Mouse (Mus musculus): ENCODE data around the gene Ubap2. TPM values are rescaled to one million over a fixed set of nuclear protein-coding genes. Genes with fewer than 3 reads are reported as not detected.
A peak's percentile ranks its signal among the peaks of the same experiment; 100 is the strongest.

Ubap2 gene
- total RNA-seq, 2 experiments from 2014 or later, result 66.2 to 67.4 TPM

DNA sequence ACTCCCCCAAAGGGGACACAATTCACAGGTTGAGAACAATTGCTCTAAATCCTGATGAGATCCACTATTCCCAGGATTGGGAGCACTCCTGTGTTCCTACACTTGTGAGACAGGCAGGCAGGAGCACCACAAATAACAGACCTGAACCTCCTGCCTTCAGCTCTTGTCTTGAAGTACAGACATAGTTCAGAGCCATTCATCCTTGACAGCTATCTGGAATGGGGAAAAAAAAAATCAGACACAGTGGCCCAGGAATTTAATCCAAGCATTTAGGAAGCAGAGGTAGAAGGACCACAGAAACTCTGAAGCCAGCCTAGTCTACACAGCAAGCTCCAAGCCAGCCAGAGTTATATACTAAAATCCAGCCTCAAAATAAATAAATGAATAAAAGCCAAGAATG lies 6.8 kb downstream of the Ubap2 start:
- intact Hi-C loops (cut with DNase I), result no loop called here
- no peak for DNase-seq

DNA sequence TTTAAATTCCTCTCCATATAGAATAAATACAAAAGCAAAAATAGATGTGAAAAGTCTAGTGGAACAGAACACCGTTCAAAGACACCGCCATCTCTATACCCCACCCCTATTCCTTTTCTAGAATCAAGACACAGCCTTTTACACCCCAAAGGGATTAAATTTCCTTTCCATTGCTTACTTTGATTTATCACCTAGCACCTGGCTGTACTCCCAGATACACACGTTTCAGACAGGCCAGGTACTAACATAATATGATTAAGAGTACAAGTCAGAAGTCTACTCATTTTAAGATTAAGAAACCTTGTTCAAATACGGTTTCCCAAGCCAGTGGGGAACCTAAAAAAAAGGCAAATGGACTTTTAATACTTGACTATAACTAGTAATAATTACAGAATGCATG lies 8.6 kb downstream of the Ubap2 start:
- intact Hi-C loops (cut with DNase I), result no loop called here
- no peak for DNase-seq

DNA sequence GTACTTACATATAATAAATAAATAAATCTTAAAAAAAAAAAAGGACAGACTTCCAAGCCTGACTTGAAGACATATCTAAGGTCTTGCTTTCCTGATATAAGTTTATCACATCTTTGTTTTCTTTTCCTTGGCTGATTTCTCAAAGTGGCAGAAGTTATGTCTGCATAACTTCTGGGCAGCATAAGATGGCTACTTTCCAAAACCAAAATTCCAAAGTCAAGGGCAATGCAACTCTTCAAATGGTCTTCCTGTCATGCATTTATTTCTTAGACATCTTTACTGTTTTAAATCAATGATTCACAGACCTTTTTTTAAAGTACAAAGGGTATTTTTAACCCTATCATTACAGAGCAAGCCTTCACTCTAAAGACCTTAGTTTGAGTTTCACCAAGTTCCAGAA lies 14.3 kb downstream of the Ubap2 start:
- DNase-seq, result no peak
- intact Hi-C loops (cut with DNase I), result no loop called here

DNA sequence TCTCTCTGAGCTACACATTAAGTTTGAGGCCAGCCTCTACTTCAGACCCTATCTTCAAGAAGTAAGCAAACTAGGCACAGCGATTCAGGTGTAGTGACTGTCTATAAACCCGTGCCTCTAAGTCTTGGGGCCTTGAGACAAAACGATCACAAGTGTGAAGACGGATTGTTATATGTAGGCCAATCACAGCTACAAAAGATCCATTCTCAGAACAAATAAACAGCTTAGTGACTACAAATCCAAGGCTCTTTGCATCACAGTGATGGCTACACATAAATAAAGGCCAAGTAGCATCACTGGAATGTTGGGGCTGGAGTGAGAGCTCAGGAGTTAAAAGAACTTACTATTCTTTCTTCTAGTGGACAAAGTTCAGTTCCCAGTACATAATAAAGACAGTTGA lies 15.9 kb downstream of the Ubap2 start:
- intact Hi-C loops (cut with DNase I), result no loop called here

DNA sequence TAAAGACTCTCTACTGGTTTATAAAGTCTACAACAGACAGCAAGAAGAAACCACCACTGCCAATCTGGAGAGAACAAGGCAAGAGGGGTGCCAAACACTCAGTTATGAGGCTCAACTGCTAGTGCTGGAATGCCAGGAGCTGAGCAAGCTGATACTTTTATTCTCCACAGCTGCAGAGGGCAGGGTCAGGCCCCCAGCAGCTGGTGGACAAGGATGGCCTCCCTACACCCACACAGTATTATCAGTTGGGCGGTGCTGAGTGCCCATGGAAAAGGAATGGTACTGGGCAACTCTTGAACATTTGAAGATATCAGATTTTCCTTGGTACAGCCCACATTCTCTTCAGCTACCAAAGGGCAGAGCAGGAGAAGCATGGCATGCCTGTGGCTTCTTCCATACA lies 17.2 kb downstream of the Ubap2 start:
- intact Hi-C loops (cut with DNase I), result no loop called here
- peak; percentile 15 to 22 for DNase-seq

More for the DNA sequence above, 15.9 kb downstream of the Ubap2 start:
- DNase-seq, result no peak

DNA sequence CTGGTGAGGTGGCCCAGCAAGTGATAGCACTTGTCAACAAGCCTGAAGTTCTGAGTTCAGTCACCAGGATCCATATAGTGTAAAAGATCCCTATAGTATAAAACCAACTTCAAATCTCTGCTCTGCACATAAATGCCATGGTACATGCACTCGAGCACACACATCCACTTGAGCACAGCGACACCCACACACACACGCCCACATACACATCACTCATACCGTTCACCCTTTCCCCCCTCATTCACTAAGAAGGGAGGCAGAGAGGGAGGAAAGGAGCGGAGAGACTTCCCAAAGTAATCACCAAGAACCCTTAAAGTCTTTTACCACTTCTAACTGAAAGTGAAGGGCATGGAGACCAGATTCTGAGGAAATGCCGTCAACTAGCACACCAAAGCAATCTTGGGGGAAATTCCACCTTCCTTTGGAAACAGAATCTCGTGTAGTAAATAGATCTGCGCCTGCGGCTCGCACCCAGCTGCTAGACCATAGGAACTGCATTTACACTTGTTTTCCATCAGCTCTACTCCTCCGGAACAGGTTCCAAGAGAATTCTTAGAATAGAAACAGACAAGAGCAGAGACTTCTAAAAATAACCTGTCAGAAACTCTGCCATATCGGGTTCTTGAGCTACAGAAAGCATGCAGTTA lies 19.3 kb downstream of the Ubap2 start:
- peak; percentile 36 to 38 for DNase-seq
- intact Hi-C loops (cut with DNase I), result no loop called here

DNA sequence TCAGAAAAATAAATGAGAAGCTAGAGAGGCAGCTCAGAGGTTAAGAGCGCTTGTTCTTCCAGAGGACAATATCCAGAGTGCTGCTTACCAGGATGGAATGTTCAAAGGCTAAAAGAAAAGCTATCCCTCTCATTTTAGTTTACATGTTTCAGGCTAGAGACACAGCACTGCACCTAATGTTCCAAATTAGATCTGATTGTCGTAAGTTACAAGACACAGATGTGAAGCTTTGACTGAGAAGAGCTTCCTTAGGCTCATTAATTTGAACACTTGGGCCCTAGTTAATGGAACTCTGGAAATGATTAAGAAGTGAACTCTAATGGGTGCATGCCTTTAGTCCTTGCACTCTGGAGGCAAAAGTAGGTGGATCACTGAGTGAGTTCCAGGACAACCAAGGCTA lies 21.2 kb downstream of the Ubap2 start:
- DNase-seq, result no peak
- intact Hi-C loops (cut with DNase I), result no loop called here

DNA sequence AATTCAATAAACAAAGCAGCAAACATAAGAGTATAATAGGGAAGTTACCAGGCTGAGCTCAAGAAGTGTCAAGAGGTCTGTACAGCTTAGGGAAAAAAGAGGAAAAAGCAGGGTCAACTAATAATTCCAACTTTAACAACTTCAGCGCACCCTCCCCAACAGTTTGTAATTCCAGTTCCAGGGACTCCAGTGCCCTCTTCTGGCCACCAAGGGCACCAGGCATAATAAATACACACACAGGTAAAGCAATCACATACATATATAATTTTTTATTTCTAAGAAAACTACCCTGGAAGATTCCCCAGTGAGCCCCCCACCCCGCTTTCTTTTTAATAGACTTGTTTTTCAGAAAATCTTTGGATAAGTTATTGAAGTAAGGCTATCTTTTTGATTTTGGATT lies 29.5 kb downstream of the Ubap2 start:
- DNase-seq, result no peak
- intact Hi-C loops (cut with DNase I), result no loop called here

DNA sequence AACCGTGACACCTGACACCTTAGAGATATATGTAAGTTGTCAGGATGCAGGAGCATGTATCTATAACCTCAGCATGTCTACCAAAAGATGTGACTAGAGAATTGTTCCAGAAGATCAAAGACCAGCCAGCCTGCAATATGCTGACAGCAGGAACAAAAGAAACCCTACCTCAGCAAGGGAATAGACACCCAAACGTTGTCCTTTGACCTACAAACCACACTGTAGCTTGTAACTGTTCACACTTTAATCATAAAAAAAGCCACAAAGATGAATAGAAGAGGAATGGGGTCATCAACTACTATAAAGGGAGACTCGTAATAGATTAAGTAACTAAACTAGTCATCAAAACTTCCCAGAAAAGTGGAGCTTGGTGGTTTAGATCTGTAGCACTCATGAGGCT lies 34.0 kb downstream of the Ubap2 start:
- intact Hi-C loops (cut with DNase I), result no loop called here
- no peak for DNase-seq

DNA sequence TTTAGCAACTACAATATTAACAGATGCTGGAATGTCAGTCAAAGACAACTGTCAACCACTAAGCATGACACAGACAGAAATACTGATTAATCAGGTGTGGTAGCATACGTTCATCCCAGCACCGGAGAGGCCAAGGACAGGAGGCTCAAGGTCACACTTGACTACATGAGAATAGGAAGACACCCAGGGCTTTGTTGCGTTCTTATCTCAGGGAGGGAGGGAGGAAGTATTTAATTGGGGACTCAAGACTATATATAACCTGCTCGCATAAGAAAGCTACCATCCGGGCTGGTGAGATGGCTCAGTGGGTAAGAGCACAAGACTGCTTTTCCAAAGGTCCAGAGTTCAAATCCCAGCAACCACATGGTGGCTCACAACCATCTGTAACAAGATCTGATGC lies 39.3 kb downstream of the Ubap2 start:
- intact Hi-C loops (cut with DNase I), result no loop called here

DNA sequence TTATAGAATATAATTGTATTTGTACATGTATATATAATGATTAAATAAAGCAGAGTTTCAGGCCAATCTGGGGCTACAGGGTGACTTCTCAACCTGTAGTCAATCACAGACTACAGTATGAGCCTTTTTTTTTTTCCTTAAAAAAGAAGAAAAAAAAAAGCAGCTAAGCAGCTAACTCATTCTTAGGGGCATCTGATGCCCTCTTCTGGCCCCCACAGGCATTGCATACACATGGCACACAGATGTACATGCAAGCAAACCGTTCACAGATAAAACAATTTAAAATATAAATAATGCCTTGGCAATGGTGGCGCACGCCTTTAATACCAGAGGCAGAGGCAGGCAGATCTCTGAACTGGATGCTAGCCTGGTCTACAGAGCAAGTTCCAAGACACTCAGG lies 48.6 kb downstream of the Ubap2 start:
- intact Hi-C loops (cut with DNase I), result loop anchor here (1.0 to 5.0 kb wide), 3 partner anchors 60 to 178 kb away; partner anchors contain the start of gene Aqp7
- peak; percentile 32 to 55 for DNase-seq

More for the DNA sequence above, 39.3 kb downstream of the Ubap2 start:
- DNase-seq, result no peak

DNA sequence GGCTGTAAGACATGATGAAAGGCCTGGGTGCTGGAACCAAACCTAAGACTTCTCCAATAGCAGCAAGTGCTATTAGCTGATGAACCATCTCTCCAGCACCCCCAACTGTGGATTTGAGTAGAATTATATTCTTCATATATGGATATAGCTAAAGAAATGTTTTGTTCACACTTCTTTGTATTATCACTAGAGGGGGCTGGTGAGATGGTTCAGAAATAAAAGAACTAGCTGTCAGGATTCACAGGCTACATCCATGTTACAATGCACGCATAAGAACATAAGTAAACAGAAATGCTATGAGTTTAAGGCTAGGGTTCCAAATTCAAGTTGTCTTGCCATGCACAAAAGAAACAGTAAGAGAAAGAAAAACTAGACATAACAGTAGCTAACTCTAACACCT lies 49.5 kb downstream of the Ubap2 start:
- intact Hi-C loops (cut with DNase I), result loop anchor here (2.0 to 5.0 kb wide), 2 partner anchors 97 to 162 kb away; no protein-coding TSS in a partner anchor
- peak; percentile 4 to 10 for DNase-seq

DNA sequence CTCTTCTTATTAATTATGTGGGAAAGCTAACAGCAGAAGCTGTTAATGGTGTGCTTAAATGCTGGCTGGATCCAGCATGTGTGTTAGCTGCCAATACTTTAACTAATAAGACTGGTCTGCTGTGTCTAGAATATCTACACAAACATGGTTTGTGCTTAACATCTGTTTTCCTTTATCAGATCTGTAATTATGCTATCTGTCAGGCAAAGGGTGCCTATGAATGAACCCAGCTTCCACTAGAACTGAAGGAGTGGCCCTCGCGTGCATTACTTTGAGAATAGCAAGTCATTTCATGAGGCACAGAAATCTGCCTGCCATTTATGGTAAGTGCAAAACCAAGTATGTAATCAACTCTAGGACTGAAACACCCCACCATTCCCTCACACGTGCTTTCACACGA lies 66.9 kb downstream of the Ubap2 start:
- no peak for DNase-seq
- intact Hi-C loops (cut with DNase I), result no loop called here

DNA sequence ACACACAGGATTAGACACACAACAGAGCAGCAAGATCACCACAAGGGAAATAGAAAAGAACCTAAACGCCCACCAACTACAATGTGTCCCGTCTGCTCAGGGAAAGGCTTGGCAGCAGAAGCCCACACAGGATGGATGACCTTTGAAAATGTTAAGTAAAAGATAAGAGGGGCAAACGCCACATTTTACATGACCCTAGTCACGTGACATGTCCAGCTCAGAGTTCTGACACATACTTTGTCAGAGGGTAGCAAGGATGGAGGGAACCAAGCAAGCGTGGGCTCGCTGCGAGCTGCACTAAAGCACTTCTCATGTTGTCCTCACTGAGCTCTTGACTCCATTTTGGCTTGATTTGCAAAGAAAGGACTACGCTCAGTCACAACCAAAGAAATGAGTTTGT lies 69.2 kb downstream of the Ubap2 start:
- DNase-seq, result no peak
- intact Hi-C loops (cut with DNase I), result no loop called here

DNA sequence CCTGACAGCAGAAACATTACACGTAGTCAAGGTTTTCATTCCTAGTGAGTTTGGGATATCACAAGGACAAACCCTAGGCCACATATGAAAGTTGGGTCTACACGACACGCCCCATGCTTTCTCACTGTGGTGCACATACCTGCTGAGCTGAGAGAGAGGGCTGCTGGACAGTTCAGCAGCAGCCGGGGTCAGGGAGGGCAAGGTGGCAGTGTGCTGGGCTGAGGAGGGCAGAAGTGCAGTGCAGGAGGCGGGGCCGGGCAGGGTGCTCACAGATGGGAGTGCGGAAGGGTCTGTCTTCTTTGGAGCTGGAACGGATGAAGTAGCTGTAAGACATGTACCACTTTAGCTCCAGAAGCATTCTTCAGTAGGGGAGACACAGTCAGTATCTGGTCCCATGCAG lies 72.8 kb downstream of the Ubap2 start:
- no peak for DNase-seq
- intact Hi-C loops (cut with DNase I), result no loop called here

DNA sequence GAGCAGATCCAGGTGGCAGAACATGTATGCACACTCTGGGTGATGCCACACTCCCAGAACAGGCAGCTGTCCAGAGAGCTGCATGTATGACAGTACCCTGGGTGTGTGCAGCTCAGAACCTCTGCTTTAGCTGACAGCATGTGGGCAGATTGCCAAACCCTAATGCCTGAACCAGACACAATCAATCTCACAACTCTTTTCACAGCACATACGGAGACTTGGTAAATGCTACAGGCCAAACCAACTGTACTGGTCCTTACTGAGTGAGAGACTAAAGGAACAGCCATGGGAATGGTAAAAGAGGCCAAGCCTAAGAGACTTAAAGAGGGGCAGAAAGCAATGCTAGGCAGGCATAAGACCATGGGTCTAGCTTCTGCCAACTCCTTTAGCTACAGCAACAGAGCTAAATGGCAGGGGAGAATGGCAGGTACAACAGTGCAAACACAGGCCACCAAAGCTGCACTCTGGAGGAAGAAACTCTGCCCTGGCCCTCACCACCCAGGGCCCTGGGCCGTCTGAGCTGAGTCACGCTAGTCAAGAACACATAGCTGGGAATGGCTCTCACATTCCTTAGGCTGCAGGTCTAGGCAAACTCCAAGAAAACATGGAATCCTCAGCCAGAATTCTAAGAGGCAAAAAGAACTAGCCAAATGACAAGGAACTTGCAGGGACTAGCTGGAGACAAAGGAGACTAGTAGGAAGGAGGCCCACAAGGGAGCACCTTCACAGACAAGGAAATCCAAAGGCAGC lies 77.9 kb downstream of the Ubap2 start:
- peak; percentile 38 to 48 for DNase-seq
- intact Hi-C loops (cut with DNase I), result no loop called here

DNA sequence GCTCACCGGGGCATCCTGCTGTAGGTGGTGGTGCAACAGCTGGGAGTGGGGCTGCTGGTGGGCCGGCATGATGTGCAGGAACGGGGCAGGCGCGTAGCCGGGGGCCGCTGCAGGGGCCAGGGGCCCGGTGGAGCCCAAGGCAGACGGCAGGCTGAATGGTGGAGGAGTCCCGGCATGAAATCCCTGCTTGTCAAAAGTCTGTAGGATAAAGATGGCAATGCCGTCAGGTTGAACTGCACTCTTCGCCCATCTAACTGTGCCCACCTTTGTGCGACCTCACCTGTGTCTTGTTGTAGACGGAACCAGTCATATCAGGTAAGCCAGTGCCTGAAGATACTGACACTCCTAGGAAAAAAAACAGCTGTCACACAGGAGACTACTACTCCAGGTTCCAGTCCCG lies 79.6 kb downstream of the Ubap2 start:
- intact Hi-C loops (cut with DNase I), result no loop called here
- DNase-seq, result no peak

DNA sequence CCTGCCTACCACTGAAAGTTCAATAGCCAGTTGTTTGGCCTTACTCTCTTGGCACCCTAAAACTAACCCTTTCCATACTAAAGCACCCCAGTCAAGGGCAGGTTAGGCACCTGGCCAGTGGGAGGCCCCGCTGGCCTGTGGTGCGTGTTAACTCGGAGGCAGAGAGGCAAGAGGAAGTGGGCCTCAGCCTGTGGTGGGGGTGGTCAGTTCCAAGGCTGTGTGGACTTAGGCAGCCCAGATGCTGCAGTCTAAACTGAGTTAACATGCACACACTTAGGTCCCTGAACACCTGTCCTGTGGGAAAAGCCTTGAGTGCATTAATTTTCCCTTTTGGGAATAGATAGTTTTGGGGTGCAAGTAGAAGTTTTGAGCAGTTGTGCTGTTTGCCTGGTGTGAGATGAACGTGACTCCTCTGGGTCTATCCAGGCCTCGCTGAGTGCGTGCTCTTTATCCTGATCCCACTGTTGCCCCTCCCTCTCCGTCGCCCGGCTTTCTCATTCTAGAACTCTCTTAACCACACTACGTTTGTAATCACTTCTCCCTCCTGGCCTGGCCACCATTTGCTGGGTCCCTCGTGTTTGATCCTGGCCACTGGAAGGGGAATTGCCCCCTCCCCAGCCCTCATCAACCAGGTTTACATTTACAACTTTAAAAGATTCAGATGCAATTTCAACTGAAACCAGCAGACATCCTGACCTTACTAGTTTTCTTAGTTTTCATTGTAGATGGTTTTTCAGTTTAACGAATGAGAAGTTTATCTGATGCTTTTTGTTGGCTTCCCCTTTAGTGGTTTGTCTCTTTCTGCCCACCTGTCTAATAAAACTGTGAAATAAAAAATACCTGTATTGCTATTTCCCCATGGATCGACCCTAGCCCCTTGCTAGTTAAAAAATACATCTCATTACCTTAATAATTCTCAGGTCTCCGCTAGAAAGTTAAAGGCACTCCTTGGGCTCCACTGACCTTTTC lies 82.1 kb downstream of the Ubap2 start:
- intact Hi-C loops (cut with DNase I), result no loop called here

DNA sequence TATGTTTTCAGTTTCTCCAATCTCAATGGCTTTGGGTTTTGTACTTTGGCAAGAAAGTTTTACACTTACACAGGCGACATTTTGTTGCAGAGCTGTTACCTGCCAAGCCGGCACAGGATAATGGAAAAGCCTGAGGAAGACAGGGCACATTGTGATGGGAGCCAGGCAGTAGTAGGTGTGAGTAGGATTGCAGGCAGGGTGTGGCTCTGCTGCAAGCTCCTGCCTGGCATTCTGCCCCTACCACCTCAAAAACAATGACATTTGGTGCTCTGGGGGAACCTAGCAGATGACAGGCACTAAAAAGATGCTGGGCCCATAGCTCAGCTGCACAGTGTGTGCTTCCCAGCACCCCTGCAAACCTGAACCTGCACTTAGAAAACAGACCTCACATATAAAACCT lies 85.1 kb downstream of the Ubap2 start:
- no peak for DNase-seq
- intact Hi-C loops (cut with DNase I), result no loop called here

More for the DNA sequence above, 82.1 kb downstream of the Ubap2 start:
- no peak for DNase-seq

DNA sequence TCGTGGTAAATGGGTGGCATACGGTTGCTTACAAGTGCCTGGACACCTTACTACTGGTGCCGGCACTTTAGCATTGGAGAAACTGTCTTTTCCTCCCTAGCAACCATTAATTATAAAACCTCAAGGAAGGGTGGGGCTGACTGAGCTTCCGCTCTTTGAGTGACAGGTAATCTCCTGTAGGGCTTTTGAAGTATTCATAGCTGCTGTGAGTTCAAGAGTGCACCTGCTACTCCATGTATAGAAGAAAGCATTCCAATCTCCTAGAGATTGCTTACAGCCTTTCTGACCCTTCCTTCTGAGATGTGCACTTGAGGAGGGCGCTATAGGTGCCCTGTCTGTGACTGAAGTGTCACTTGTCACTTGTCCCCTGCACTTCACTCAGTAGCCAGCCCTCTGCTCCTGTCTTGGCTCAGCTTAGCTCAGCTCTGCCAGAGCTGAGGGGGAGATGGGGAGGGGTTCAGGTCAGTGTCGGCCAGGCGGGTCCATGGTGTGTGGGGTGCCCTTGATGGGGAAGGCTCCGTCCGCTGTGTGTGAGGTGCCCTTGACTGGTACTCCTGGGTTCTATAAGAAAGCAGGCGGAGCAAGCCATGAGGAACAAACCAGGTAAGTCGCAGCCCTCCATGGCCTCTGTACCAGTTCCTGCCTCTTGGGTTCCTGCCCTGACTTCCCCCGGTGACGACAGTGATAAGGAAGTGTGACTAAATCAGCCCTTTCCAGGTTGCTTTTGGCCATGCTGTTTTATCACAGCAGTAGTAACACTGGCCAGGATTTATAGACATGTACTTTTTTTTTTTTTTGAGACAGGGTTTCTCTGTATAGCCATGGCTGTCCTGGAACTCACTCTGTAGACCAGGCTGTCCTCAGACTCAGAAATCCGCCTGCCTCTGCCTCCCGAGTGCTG lies 94.9 kb downstream of the Ubap2 start:
- intact Hi-C loops (cut with DNase I), result no loop called here

More for the DNA sequence above, 94.9 kb downstream of the Ubap2 start:
- DNase-seq, result no peak

All from heart, postnatal 10 days (tissue).